Mouse (Mus musculus) embryonic facial prominence, embryonic 13.5 days (tissue): ENCODE measurements around the gene Olfr1370. TPM values are rescaled to one million over a fixed set of nuclear protein-coding genes. Genes with fewer than 3 reads are reported as not detected.
A peak's percentile ranks its signal among the peaks of the same experiment; 100 is the strongest.
"Not testable (repeated sequence)": the region's sequence is repeated elsewhere in the genome, so short reads cannot be mapped to it uniquely, and the experiment has no call there.

Source experiments
- ATAC-seq: fragments of 200-750 bp; cut with Nextera tagmentation; 2 replicates; pipeline ENCODE4 v1.8.0; 2017; ENCODE audit warnings: low read depth; ENCODE audit not compliant: insufficient number of reproducible peaks, insufficient read depth, low FRiP score, low TSS enrichment
- H3K27ac ChIP-seq: fragments of 300-500 bp; sonication (generic); 2 replicates; pipeline ENCODE4 v1.5.1; 2015; ENCODE audit warnings: moderate library complexity, mild to moderate bottlenecking, inconsistent platforms
- H3K27me3 ChIP-seq: fragments of 300-500 bp; sonication (generic); 2 replicates; pipeline ENCODE4 v1.6.1; 2015; ENCODE audit warnings: mild to moderate bottlenecking, inconsistent platforms
- H3K36me3 ChIP-seq: fragments of 300-500 bp; sonication (generic); 2 replicates; pipeline ENCODE4 v1.6.1; 2015; ENCODE audit warnings: mild to moderate bottlenecking, inconsistent platforms
- H3K4me1 ChIP-seq: fragments of 300-500 bp; sonication (generic); 2 replicates; pipeline ENCODE4 v1.6.1; 2015; ENCODE audit warnings: inconsistent platforms
- H3K4me2 ChIP-seq: fragments of 300-500 bp; sonication (generic); 2 replicates; pipeline ENCODE4 v1.6.1; 2015; ENCODE audit warnings: moderate library complexity, mild to moderate bottlenecking, inconsistent platforms
- H3K4me3 ChIP-seq: fragments of 300-500 bp; sonication (generic); 2 replicates; pipeline ENCODE4 v1.5.1; 2015; ENCODE audit warnings: mild to moderate bottlenecking, inconsistent platforms
- H3K9ac ChIP-seq: fragments of 300-500 bp; sonication (generic); 2 replicates; pipeline ENCODE4 v1.6.1; 2015; ENCODE audit warnings: mild to moderate bottlenecking, inconsistent platforms
- H3K9me3 ChIP-seq: fragments of 300-500 bp; sonication (generic); 2 replicates; pipeline ENCODE4 v1.6.1; 2016; ENCODE audit warnings: inconsistent platforms
- WGBS: fragments of 180-500 bp; shearing (Covaris S2); methylation state at CpG from one replicate; pipeline ENCODE4 v1.1.7; 2015; ENCODE audit warnings: mixed read lengths; 5-methylcytosine and 5-hydroxymethylcytosine counted together
- polyA plus RNA-seq: library from polyadenylated mRNA; unstranded; fragments of >200 nt; fragmentation: Nextera tagmentation; extraction: Ambion mirVana; gene quantifications from 2 replicates; pipeline ENCODE4 v1.2.1, GENCODE M21; 2015

The Olfr1370 gene
- polyA plus RNA-seq: 0.25 TPM in 1 of 2 replicates, not detected in the other

- no peaks in the 10 kb centered on the region for H3K36me3 ChIP-seq
- no peak within 1 kb of the TSS for H3K9ac ChIP-seq
- no peak within 1 kb of the TSS for H3K27ac ChIP-seq
- H3K4me3 ChIP-seq: no peak within 1 kb of the TSS
- 79% methylated on average over 3 of the region's 3 CpGs for WGBS
- H3K9me3 ChIP-seq: no peaks in the 10 kb centered on the region
- no peak within 1 kb of the TSS for H3K4me2 ChIP-seq
- H3K4me1 ChIP-seq: no peaks in the 10 kb centered on the region
- ATAC-seq: no peak
- H3K27me3 ChIP-seq: no peaks in the 10 kb centered on the region
Observed at GRCm38 (mm10) chr13:21074847-21075246, at the start of gene Olfr1370. Gene Olfr1370, minus strand, starts transcription at chr13:21074947.

DNA sequence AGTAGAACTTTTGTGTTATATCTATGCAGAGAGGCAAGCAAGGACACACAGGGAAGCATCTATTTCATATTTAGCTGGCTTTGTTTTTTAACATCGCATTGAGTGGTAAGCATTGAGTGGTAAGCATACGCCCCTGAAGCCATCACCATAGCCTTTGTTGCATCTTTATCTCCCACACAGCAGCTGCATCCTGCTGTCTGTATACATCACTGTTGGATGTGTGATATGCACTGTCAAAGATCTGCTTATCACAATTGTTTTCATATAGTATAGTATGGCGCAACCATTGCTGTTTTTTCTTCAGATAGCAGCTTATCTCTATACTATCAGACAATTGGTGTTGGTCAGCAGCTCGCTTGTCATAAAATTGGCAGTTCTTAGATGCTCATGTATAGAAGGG, 39.4 kb upstream of the Olfr1370 start:
- H3K4me2 ChIP-seq: no peak overlapping the region
- H3K9me3 ChIP-seq: no peaks in the 10 kb centered on the region
- no peaks in the 10 kb centered on the region for H3K36me3 ChIP-seq
- no peak overlapping the region for H3K9ac ChIP-seq
- WGBS: 87% methylated on average over 4 of the region's 4 CpGs
- no peaks in the 10 kb centered on the region for H3K27me3 ChIP-seq
- no peak overlapping the region for H3K27ac ChIP-seq
- H3K4me1 ChIP-seq: no peaks in the 10 kb centered on the region
- no peak for ATAC-seq
- H3K4me3 ChIP-seq: no peak overlapping the region

DNA sequence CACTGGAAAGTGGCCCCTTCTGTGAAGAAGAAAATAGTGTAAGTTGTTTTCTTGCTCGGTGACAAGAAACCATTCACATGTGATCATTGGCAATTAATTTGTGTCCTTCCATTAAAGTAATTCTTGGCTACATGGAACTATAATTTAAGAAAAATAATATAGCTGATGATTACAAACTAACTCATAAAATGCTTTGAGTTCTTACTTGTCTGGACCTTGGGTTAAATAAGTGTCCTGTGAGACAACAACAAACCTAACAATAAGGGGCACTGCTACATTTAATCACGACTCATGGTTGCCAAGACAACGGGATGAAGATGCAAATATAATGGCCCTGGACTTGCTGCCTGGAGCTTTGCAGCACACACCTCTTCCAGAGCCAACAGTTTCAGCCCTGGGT, 36.4 kb upstream of the Olfr1370 start, which contains the start of gene Olfr1369-ps1:
Olfr1369-ps1 (plus strand) TSS at position 301 of the 400 bp plus-strand sequence.
- not testable (repeated sequence) for H3K27ac ChIP-seq, H3K4me3 ChIP-seq, H3K4me1 ChIP-seq, H3K9ac ChIP-seq, H3K4me2 ChIP-seq, ATAC-seq, H3K36me3 ChIP-seq, H3K9me3 ChIP-seq, H3K27me3 ChIP-seq
- 79% methylated on average over 3 of the region's 3 CpGs for WGBS

DNA sequence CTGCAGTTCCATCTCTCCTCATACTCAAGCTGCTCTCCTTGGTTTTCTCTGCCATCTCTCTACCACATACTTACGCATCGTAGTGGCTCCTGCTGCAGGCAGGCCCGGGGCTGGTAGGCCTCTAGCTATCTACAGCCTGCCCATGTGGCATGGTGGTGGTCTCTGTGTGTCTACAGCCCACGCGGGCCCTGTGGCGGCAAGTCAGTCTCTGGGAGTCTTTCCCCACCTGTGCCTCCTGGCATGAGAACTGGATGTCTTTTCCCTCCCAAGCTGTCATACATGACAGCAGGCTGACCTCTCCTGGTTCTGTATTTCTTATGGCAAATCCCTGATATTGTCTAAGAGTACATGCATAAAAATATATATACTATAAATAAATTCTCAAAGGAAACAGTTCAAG, 35.7 kb upstream of the Olfr1370 start:
- ATAC-seq: no peak
- Histone ChIP-seq H3K36me3 (no peaks in the 10 kb centered on the region), H3K27me3 (no peaks in the 10 kb centered on the region), H3K9ac (no peak overlapping the region), H3K4me3 (no peak overlapping the region), H3K27ac (no peak overlapping the region), H3K4me1 (no peaks in the 10 kb centered on the region), H3K4me2 (no peak overlapping the region), H3K9me3 (no peaks in the 10 kb centered on the region)
- 87% methylated on average over 6 of the region's 6 CpGs for WGBS

- Histone ChIP-seq H3K4me2 (no peak overlapping the region), H3K27me3 (no peaks in the 10 kb centered on the region), H3K27ac (no peak overlapping the region), H3K4me3 (no peak overlapping the region), H3K36me3 (no peaks in the 10 kb centered on the region), H3K9me3 (no peaks in the 10 kb centered on the region), H3K4me1 (no peaks in the 10 kb centered on the region), H3K9ac (no peak overlapping the region)
- whole genome bisulfite sequencing: 90% methylated on average over 3 of the region's 3 CpGs
- ATAC-seq: peak; percentile 71; the same call in 1 of the 2 replicates
Observed at GRCm38 (mm10) chr13:21109759-21110158, 35.0 kb upstream of the Olfr1370 start.

- no peaks in the 10 kb centered on the region for H3K4me1 ChIP-seq
- no peak overlapping the region for H3K4me2 ChIP-seq
- H3K9ac ChIP-seq: no peak overlapping the region
- WGBS: 70% methylated on average over 2 of the region's 2 CpGs
- no peaks in the 10 kb centered on the region for H3K27me3 ChIP-seq
- no peaks in the 10 kb centered on the region for H3K9me3 ChIP-seq
- no peak overlapping the region for H3K27ac ChIP-seq
- no peak overlapping the region for H3K4me3 ChIP-seq
- no peaks in the 10 kb centered on the region for H3K36me3 ChIP-seq
- no peak for ATAC-seq
Observed at GRCm38 (mm10) chr13:21082686-21083085, 7.9 kb upstream of the Olfr1370 start.

- H3K9ac ChIP-seq: no peak overlapping the region
- 78% methylated on average over 2 of the region's 2 CpGs for WGBS
Observed at GRCm38 (mm10) chr13:21066021-21066420, 8.7 kb downstream of the Olfr1370 start.

GRCm38 (mm10) chr13:21050118-21050517, 24.6 kb downstream of the Olfr1370 start:
- ATAC-seq: no peak
- no peaks in the 10 kb centered on the region for H3K27me3 ChIP-seq
- no peaks in the 10 kb centered on the region for H3K4me1 ChIP-seq
- no peak overlapping the region for H3K9ac ChIP-seq
- H3K4me3 ChIP-seq: no peak overlapping the region
- WGBS: 50% methylated on average over 1 of the region's 1 CpGs
- no peaks in the 10 kb centered on the region for H3K9me3 ChIP-seq
- no peak overlapping the region for H3K27ac ChIP-seq
- no peaks in the 10 kb centered on the region for H3K36me3 ChIP-seq
- H3K4me2 ChIP-seq: no peak overlapping the region

More at GRCm38 (mm10) chr13:21066021-21066420, 8.7 kb downstream of the Olfr1370 start:
- no peaks in the 10 kb centered on the region for H3K27me3 ChIP-seq
- no peak for ATAC-seq
- no peaks in the 10 kb centered on the region for H3K4me1 ChIP-seq
- H3K4me2 ChIP-seq: no peak overlapping the region
- H3K27ac ChIP-seq: no peak overlapping the region
- no peaks in the 10 kb centered on the region for H3K36me3 ChIP-seq
- no peak overlapping the region for H3K4me3 ChIP-seq
- H3K9me3 ChIP-seq: no peaks in the 10 kb centered on the region

- H3K27ac ChIP-seq: no peak overlapping the region
- no peaks in the 10 kb centered on the region for H3K4me1 ChIP-seq
- no peaks in the 10 kb centered on the region for H3K9me3 ChIP-seq
- H3K27me3 ChIP-seq: no peaks in the 10 kb centered on the region
- no peaks in the 10 kb centered on the region for H3K36me3 ChIP-seq
- no peak overlapping the region for H3K9ac ChIP-seq
- WGBS: 85% methylated on average over 2 of the region's 2 CpGs
- no peak for ATAC-seq
- no peak overlapping the region for H3K4me3 ChIP-seq
- no peak overlapping the region for H3K4me2 ChIP-seq
Observed at GRCm38 (mm10) chr13:21040589-21041199, 34.1 kb downstream of the Olfr1370 start.

- no peak for ATAC-seq
- H3K4me1 ChIP-seq: no peaks in the 10 kb centered on the region
- no peak overlapping the region for H3K4me2 ChIP-seq
Observed at GRCm38 (mm10) chr13:21035981-21036380, 38.8 kb downstream of the Olfr1370 start.

DNA sequence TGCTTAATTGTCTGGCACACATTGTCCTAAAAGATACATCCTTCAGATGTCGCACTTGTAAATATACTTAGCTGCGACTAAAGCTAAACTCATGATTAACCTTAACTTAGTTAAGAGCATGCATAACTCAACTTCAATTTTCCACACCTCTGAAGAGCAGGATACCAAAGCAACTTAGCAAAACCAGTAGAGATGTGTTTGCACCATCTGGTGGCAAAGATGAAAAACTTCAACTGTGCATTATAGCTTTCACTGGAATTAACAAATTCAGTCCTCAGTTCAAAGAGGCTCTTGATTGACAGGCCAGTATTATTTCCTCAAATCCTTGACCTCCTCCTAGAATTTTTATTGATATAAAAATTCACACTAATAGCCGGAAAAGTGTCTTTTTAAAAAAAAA, 39.7 kb downstream of the Olfr1370 start:
- no peak overlapping the region for H3K4me2 ChIP-seq
- no peaks in the 10 kb centered on the region for H3K9me3 ChIP-seq
- H3K36me3 ChIP-seq: no peaks in the 10 kb centered on the region
- no peak overlapping the region for H3K4me3 ChIP-seq
- no peak for ATAC-seq
- no peaks in the 10 kb centered on the region for H3K4me1 ChIP-seq
- H3K9ac ChIP-seq: no peak overlapping the region
- H3K27ac ChIP-seq: no peak overlapping the region
- H3K27me3 ChIP-seq: no peaks in the 10 kb centered on the region
- 68% methylated on average over 3 of the region's 3 CpGs for WGBS

More at GRCm38 (mm10) chr13:21035981-21036380, 38.8 kb downstream of the Olfr1370 start:
- no peaks in the 10 kb centered on the region for H3K9me3 ChIP-seq
- no peaks in the 10 kb centered on the region for H3K36me3 ChIP-seq
- H3K27ac ChIP-seq: no peak overlapping the region
- H3K4me3 ChIP-seq: no peak overlapping the region
- no peak overlapping the region for H3K9ac ChIP-seq
- H3K27me3 ChIP-seq: no peaks in the 10 kb centered on the region

GRCm38 (mm10) chr13:21033176-21033575, 41.6 kb downstream of the Olfr1370 start:
- H3K4me2 ChIP-seq: no peak overlapping the region
- 64% methylated on average over 3 of the region's 3 CpGs for WGBS
- no peaks in the 10 kb centered on the region for H3K9me3 ChIP-seq

More at GRCm38 (mm10) chr13:21033176-21033575, 41.6 kb downstream of the Olfr1370 start:
- no peak for ATAC-seq
- H3K4me1 ChIP-seq: no peaks in the 10 kb centered on the region
- no peaks in the 10 kb centered on the region for H3K36me3 ChIP-seq
- H3K9ac ChIP-seq: no peak overlapping the region
- H3K4me3 ChIP-seq: no peak overlapping the region
- H3K27me3 ChIP-seq: no peaks in the 10 kb centered on the region
- no peak overlapping the region for H3K27ac ChIP-seq
